Mouse (Mus musculus) ovary, postnatal 14 days (tissue): ENCODE results near the gene Samd4.

Source experiments
- DNase-seq: peaks from one replicate; pipeline ENCODE4 v3.0.0; 2022; ENCODE audit warnings: low spot score

The Samd4 gene

GRCm38 (mm10) chr14:46955574-46956043 is 73.0 kb downstream of the Samd4 start:
- no peak for DNase-seq

- DNase-seq: no peak
These were observed 73.5 kb downstream of the Samd4 start for GRCm38 (mm10) chr14:46956121-46956520.

GRCm38 (mm10) chr14:46959166-46959721 is 76.6 kb downstream of the Samd4 start:
- DNase-seq: no peak

- no peak for DNase-seq
These were observed 77.2 kb downstream of the Samd4 start for GRCm38 (mm10) chr14:46959831-46960230.

- no peak for DNase-seq
These were observed 80.2 kb downstream of the Samd4 start for GRCm38 (mm10) chr14:46962832-46963231.

- DNase-seq: no peak
These were observed 81.6 kb downstream of the Samd4 start for GRCm38 (mm10) chr14:46964074-46964872.

- no peak for DNase-seq
These were observed 83.6 kb downstream of the Samd4 start for GRCm38 (mm10) chr14:46966206-46966605.

- DNase-seq: no peak
These were observed 85.4 kb downstream of the Samd4 start for GRCm38 (mm10) chr14:46968046-46968445.

GRCm38 (mm10) chr14:46970673-46971072 is 88.0 kb downstream of the Samd4 start:
- DNase-seq: peak; percentile 30

GRCm38 (mm10) chr14:46971802-46972201 is 89.1 kb downstream of the Samd4 start:
- no peak for DNase-seq

- no peak for DNase-seq
These were observed 92.2 kb downstream of the Samd4 start for GRCm38 (mm10) chr14:46974874-46975273.

GRCm38 (mm10) chr14:46975969-46976368 is 93.3 kb downstream of the Samd4 start:
- DNase-seq: no peak

GRCm38 (mm10) chr14:46976712-46977111 is 94.1 kb downstream of the Samd4 start:
- no peak for DNase-seq

- no peak for DNase-seq
These were observed 95.0 kb downstream of the Samd4 start for GRCm38 (mm10) chr14:46977660-46978059.

- DNase-seq: no peak
These were observed 96.5 kb downstream of the Samd4 start for GRCm38 (mm10) chr14:46979172-46979571.

GRCm38 (mm10) chr14:46980736-46981438 is 98.2 kb downstream of the Samd4 start:
- no peak for DNase-seq

GRCm38 (mm10) chr14:46982106-46982505 is 99.5 kb downstream of the Samd4 start:
- no peak for DNase-seq

GRCm38 (mm10) chr14:46984542-46985125 is 102.0 kb downstream of the Samd4 start:
- no peak for DNase-seq

- no peak for DNase-seq
These were observed 107.0 kb downstream of the Samd4 start for GRCm38 (mm10) chr14:46989694-46990093.

- no peak for DNase-seq
These were observed 107.8 kb downstream of the Samd4 start for GRCm38 (mm10) chr14:46990450-46990849.

- no peak for DNase-seq
These were observed 112.0 kb downstream of the Samd4 start for GRCm38 (mm10) chr14:46994704-46995103.

- peak; percentile 10 for DNase-seq
These were observed 116.8 kb downstream of the Samd4 start for GRCm38 (mm10) chr14:46999321-47000025.
